Mouse (Mus musculus): ENCODE data around the gene Sos2.

The Sos2 gene

GRCm38 (mm10) chr12:69681566-69682061, at the start of gene Sos2:
Sos2 (minus strand) TSS chr12:69681852.
- DNase-seq, result peak; percentile 74 to 85

GRCm38 (mm10) chr12:69730306-69730705, 48.7 kb upstream of the Sos2 start:
- no peak for DNase-seq

GRCm38 (mm10) chr12:69729246-69729645, 47.6 kb upstream of the Sos2 start:
- DNase-seq, result no peak

GRCm38 (mm10) chr12:69724711-69725460, 43.2 kb upstream of the Sos2 start, which contains the start of the genes L2hgdh and Atp5s:
L2hgdh (minus strand) TSS chr12:69724873.
Atp5s (plus strand) TSS chr12:69724950.
- DNase-seq, result peak; percentile 97

- DNase-seq, result no peak
Measured at GRCm38 (mm10) chr12:69724018-69724710, 42.5 kb upstream of the Sos2 start.

GRCm38 (mm10) chr12:69723376-69723775, 41.7 kb upstream of the Sos2 start:
- DNase-seq, result no peak

GRCm38 (mm10) chr12:69722857-69723256, 41.2 kb upstream of the Sos2 start:
- no peak for DNase-seq

- no peak for DNase-seq
Measured at GRCm38 (mm10) chr12:69713628-69714027, 32.0 kb upstream of the Sos2 start.

- no peak for DNase-seq
Measured at GRCm38 (mm10) chr12:69704799-69705458, 23.3 kb upstream of the Sos2 start.

- no peak for DNase-seq
Measured at GRCm38 (mm10) chr12:69698352-69698751, 16.7 kb upstream of the Sos2 start.

GRCm38 (mm10) chr12:69696746-69697145, 15.1 kb upstream of the Sos2 start:
- DNase-seq, result peak in 1 of 2 experiments; percentile 62

GRCm38 (mm10) chr12:69693471-69693870, 11.8 kb upstream of the Sos2 start:
- DNase-seq, result no peak

GRCm38 (mm10) chr12:69690714-69691113, 9.1 kb upstream of the Sos2 start:
- no peak for DNase-seq

- no peak for DNase-seq
Measured at GRCm38 (mm10) chr12:69689094-69689493, 7.4 kb upstream of the Sos2 start.

GRCm38 (mm10) chr12:69688368-69688767, 6.7 kb upstream of the Sos2 start:
- DNase-seq, result peak in 1 of 2 experiments; percentile 62

GRCm38 (mm10) chr12:69683537-69683936, 1.9 kb upstream of the Sos2 start:
- peak; percentile 85 to 87 for DNase-seq

- no peak for DNase-seq
Measured at GRCm38 (mm10) chr12:69682788-69683419, 1.3 kb upstream of the Sos2 start.

- DNase-seq, result peak; percentile 86 to 91
Measured at GRCm38 (mm10) chr12:69682065-69682787, 574 bp upstream of the Sos2 start.

- peak; percentile 55 to 65 for DNase-seq
Measured at GRCm38 (mm10) chr12:69680635-69681565, 752 bp downstream of the Sos2 start.

- DNase-seq, result no peak
Measured at GRCm38 (mm10) chr12:69676157-69676556, 5.5 kb downstream of the Sos2 start.

Measured in lung, postnatal 4 days (tissue).